Mouse (Mus musculus) heart, postnatal 10 days (tissue): ENCODE measurements around the gene Arid5a. TPM values are rescaled to one million over a fixed set of nuclear protein-coding genes. Genes with fewer than 3 reads are reported as not detected.

ENCODE experiments used
- microRNA-seq, 2 experiments: library from miRNA; unstranded; fragments of <30 nt; microRNA quantifications; one replicate each; pipeline ENCODE4 v1.2.0; 2022
- total RNA-seq, 2 experiments: library from RNA; stranded (reverse); gene quantifications; 2 replicates each; pipeline ENCODE4 v1.2.3; 2021

Arid5a gene
- total RNA-seq, 2 experiments from 2014 or later, result 13.8 to 15.2 TPM

Small RNAs within 50 kb of the gene (microRNA-seq; reads per million reads assigned to microRNA genes)
- 0 to 0.24 reads per million in 2 experiments for gene Mir6898

Other genes with a start within 250 kb of the Arid5a start
- 10 to 100 TPM; 26.4 to 35.1 TPM for gene Hs6st1, start 239.3 kb upstream of the Arid5a start, total RNA-seq
- 10 to 100 TPM; 32.5 to 35.8 TPM for gene Uggt1, start 63.0 kb upstream of the Arid5a start, total RNA-seq
- 1 to 10 TPM; 3.2 to 6.1 TPM for gene Neurl3, start 33.1 kb upstream of the Arid5a start, total RNA-seq
- 10 to 100 TPM; 63.2 to 66.8 TPM for gene Kansl3, start 61.4 kb downstream of the Arid5a start, total RNA-seq
- gene Fer1l5, start 64.6 kb downstream of the Arid5a start, total RNA-seq, result not detected
- 10 to 100 TPM; 17.3 to 23.8 TPM for gene Lman2l, start 137.5 kb downstream of the Arid5a start, total RNA-seq
- gene Cnnm4, start 163.9 kb downstream of the Arid5a start, total RNA-seq, result 1 to 10 TPM; 3.5 to 4.1 TPM
- 10 to 100 TPM; 15.3 to 18.3 TPM for gene Cnnm3, start 204.1 kb downstream of the Arid5a start, total RNA-seq
- 100 to 1,000 TPM; 189 to 244 TPM for gene Ankrd23, start 229.2 kb downstream of the Arid5a start, total RNA-seq
- 100 to 1,000 TPM in 1 of 2 experiments, 10 to 100 TPM in 1; 90.6 to 123 TPM for gene Gm42417, start 231.7 kb downstream of the Arid5a start, total RNA-seq
- gene Ankrd39, start 239.7 kb downstream of the Arid5a start, total RNA-seq, result 10 to 100 TPM; 12.9 to 14.1 TPM